Mouse (Mus musculus) heart, embryonic 12.5 days (tissue): ENCODE measurements at regions not wholly inside any gene's neighbourhood (a gene's known extent, or its start where the extent isn't known, plus 50 kb on each side); places are given as distances from the start of the nearest gene placed in this dataset.

Experiments
- ATAC-seq: fragments of 200-750 bp; cut with Nextera tagmentation; 2 replicates; pipeline ENCODE4 v1.8.0; 2017; ENCODE audit warnings: moderate TSS enrichment, moderate library complexity; ENCODE audit not compliant: insufficient number of reproducible peaks, low FRiP score
- H3K27ac ChIP-seq: fragments of 300-500 bp; sonication (generic); 2 replicates; pipeline ENCODE4 v1.5.1; 2016; ENCODE audit warnings: mild to moderate bottlenecking, moderate library complexity; ENCODE audit not compliant: poor library complexity, severe bottlenecking
- H3K27me3 ChIP-seq: fragments of 300-500 bp; sonication (generic); replicated peaks from 2 replicates; pipeline ENCODE4 v1.6.1; 2016; ENCODE audit warnings: mild to moderate bottlenecking, moderate library complexity
- H3K36me3 ChIP-seq: fragments of 300-500 bp; sonication (generic); 2 replicates; pipeline ENCODE4 v1.6.1; 2016; ENCODE audit warnings: mild to moderate bottlenecking, moderate library complexity
- H3K4me1 ChIP-seq: fragments of 300-500 bp; sonication (generic); replicated peaks from 2 replicates; pipeline ENCODE4 v1.6.1; 2016; ENCODE audit warnings: mild to moderate bottlenecking
- H3K4me2 ChIP-seq: fragments of 300-500 bp; sonication (generic); 2 replicates; pipeline ENCODE4 v1.6.1; 2016; ENCODE audit warnings: mild to moderate bottlenecking, moderate library complexity
- H3K4me3 ChIP-seq: fragments of 300-500 bp; sonication (generic); 2 replicates; pipeline ENCODE4 v1.5.1; 2016; ENCODE audit warnings: mild to moderate bottlenecking
- H3K9ac ChIP-seq: fragments of 300-500 bp; sonication (generic); 2 replicates; pipeline ENCODE4 v1.6.1; 2016; ENCODE audit warnings: mild to moderate bottlenecking, moderate library complexity
- H3K9me3 ChIP-seq: fragments of 300-500 bp; sonication (generic); replicated peaks from 2 replicates; pipeline ENCODE4 v1.6.1; 2016; ENCODE audit warnings: mild to moderate bottlenecking, moderate library complexity
- WGBS: fragments of 180-500 bp; shearing (Covaris S2); methylation state at CpG from one replicate; pipeline ENCODE4 v1.1.7; 2016; 5-methylcytosine and 5-hydroxymethylcytosine counted together

- ATAC-seq: 0 out of 2 replicates have a peak, but pooled peaks have one; percentile 45
- H3K36me3 ChIP-seq: no peaks in the 10 kb centered on the region
- H3K27ac ChIP-seq: no peak overlapping the region
- H3K4me2 ChIP-seq: no peak overlapping the region
- 0 out of 2 replicates have a peak, but pooled peaks cover 3% of the 10 kb centered on the region for H3K4me1 ChIP-seq
- H3K4me3 ChIP-seq: no peak overlapping the region
- no peak overlapping the region for H3K9ac ChIP-seq
- no peaks in the 10 kb centered on the region for H3K9me3 ChIP-seq
- H3K27me3 ChIP-seq: no peaks in the 10 kb centered on the region
- WGBS: 32% methylated on average over 9 of the region's 9 CpGs
Measured at GRCm38 (mm10) chr8:93591608-93592301, 56.1 kb upstream of the Ces5a start.

- Histone ChIP-seq H3K4me2 (no peak overlapping the region), H3K27ac (no peak overlapping the region), H3K36me3 (no peaks in the 10 kb centered on the region), H3K9me3 (no peaks in the 10 kb centered on the region), H3K4me3 (no peak overlapping the region), H3K4me1 (0 out of 2 replicates have a peak, but pooled peaks cover 3% of the 10 kb centered on the region), H3K27me3 (no peaks in the 10 kb centered on the region), H3K9ac (no peak overlapping the region)
- ATAC-seq: no peak
- 32% methylated on average over 3 of the region's 3 CpGs for WGBS
Measured at GRCm38 (mm10) chr8:93592302-93592651, 56.6 kb upstream of the Ces5a start.

GRCm38 (mm10) chr8:93598613-93599121 is 63.0 kb upstream of the Ces5a start:
- Histone ChIP-seq H3K27me3 (no peaks in the 10 kb centered on the region), H3K4me3 (peak overlapping the region; percentile 1; the same call in 1 of the 2 replicates), H3K4me2 (peak overlapping the region; percentile 48), H3K9ac (0 out of 2 replicates have a peak overlapping the region, but pooled peaks have one; percentile 33), H3K9me3 (no peaks in the 10 kb centered on the region), H3K4me1 (peaks cover 14% of the 10 kb centered on the region), H3K36me3 (no peaks in the 10 kb centered on the region), H3K27ac (peak overlapping the region; percentile 71)
- WGBS: 12% methylated on average over 11 of the region's 11 CpGs
- peak; percentile 75 for ATAC-seq

- H3K9ac ChIP-seq: no peak overlapping the region
- no peak overlapping the region; the same call in 1 of the 2 replicates for H3K4me2 ChIP-seq
- peaks cover 14% of the 10 kb centered on the region for H3K4me1 ChIP-seq
- WGBS: 51% methylated on average over 9 of the region's 9 CpGs
- H3K36me3 ChIP-seq: no peaks in the 10 kb centered on the region
- H3K4me3 ChIP-seq: no peak overlapping the region
- H3K27ac ChIP-seq: no peak overlapping the region
- no peak for ATAC-seq
- no peaks in the 10 kb centered on the region for H3K9me3 ChIP-seq
- no peaks in the 10 kb centered on the region for H3K27me3 ChIP-seq
Measured at GRCm38 (mm10) chr8:93599306-93599705, 63.7 kb upstream of the Ces5a start.

GRCm38 (mm10) chr8:93599776-93600175 is 64.1 kb upstream of the Ces5a start:
- no peak for ATAC-seq
- WGBS: 59% methylated on average over 8 of the region's 8 CpGs
- H3K4me1 ChIP-seq: peaks cover 14% of the 10 kb centered on the region
- H3K9me3 ChIP-seq: no peaks in the 10 kb centered on the region
- H3K27me3 ChIP-seq: no peaks in the 10 kb centered on the region
- H3K9ac ChIP-seq: no peak overlapping the region
- H3K27ac ChIP-seq: no peak overlapping the region
- no peak overlapping the region for H3K4me2 ChIP-seq
- no peaks in the 10 kb centered on the region for H3K36me3 ChIP-seq
- H3K4me3 ChIP-seq: no peak overlapping the region

- no peak overlapping the region for H3K9ac ChIP-seq
- 0 out of 2 replicates have a peak, but pooled peaks cover 3% of the 10 kb centered on the region for H3K27me3 ChIP-seq
- peaks cover 23% of the 10 kb centered on the region for H3K4me1 ChIP-seq
- H3K4me3 ChIP-seq: 0 out of 2 replicates have a peak overlapping the region, but pooled peaks have one; percentile 6
- peak overlapping the region; percentile 53 for H3K4me2 ChIP-seq
- WGBS: 16% methylated on average over 18 of the region's 18 CpGs
- H3K27ac ChIP-seq: peak overlapping the region; percentile 48
- H3K9me3 ChIP-seq: no peaks in the 10 kb centered on the region
- H3K36me3 ChIP-seq: no peaks in the 10 kb centered on the region
- ATAC-seq: peak; percentile 67; the same call in 1 of the 2 replicates
Measured at GRCm38 (mm10) chr8:93626807-93627526, 91.3 kb upstream of the Ces5a start.

- 28% methylated on average over 6 of the region's 6 CpGs for WGBS
- Histone ChIP-seq H3K27me3 (0 out of 2 replicates have a peak, but pooled peaks cover 3% of the 10 kb centered on the region), H3K9ac (no peak overlapping the region), H3K4me3 (no peak overlapping the region), H3K36me3 (no peaks in the 10 kb centered on the region), H3K4me1 (peaks cover 23% of the 10 kb centered on the region), H3K4me2 (peak overlapping the region; percentile 53), H3K9me3 (no peaks in the 10 kb centered on the region), H3K27ac (no peak overlapping the region)
- ATAC-seq: no peak
Measured at GRCm38 (mm10) chr8:93627626-93628025, 92.0 kb upstream of the Ces5a start.

GRCm38 (mm10) chr8:93632896-93633295 is 97.3 kb upstream of the Ces5a start:
- Histone ChIP-seq H3K27ac (no peak overlapping the region), H3K27me3 (0 out of 2 replicates have a peak, but pooled peaks cover 3% of the 10 kb centered on the region), H3K4me1 (peaks cover 6% of the 10 kb centered on the region), H3K36me3 (no peaks in the 10 kb centered on the region), H3K4me2 (no peak overlapping the region), H3K9me3 (no peaks in the 10 kb centered on the region), H3K4me3 (no peak overlapping the region), H3K9ac (no peak overlapping the region)
- WGBS: 79% methylated on average over 8 of the region's 8 CpGs
- no peak for ATAC-seq

- Histone ChIP-seq H3K4me3 (no peak overlapping the region), H3K4me2 (no peak overlapping the region), H3K9me3 (no peaks in the 10 kb centered on the region), H3K27ac (no peak overlapping the region), H3K9ac (no peak overlapping the region), H3K27me3 (0 out of 2 replicates have a peak, but pooled peaks cover 3% of the 10 kb centered on the region), H3K36me3 (no peaks in the 10 kb centered on the region), H3K4me1 (no peaks in the 10 kb centered on the region)
- 66% methylated on average over 2 of the region's 2 CpGs for WGBS
- ATAC-seq: no peak
Measured at GRCm38 (mm10) chr8:93642770-93643169, 107.1 kb upstream of the Ces5a start.

GRCm38 (mm10) chr8:93643471-93644215 is 108.0 kb upstream of the Ces5a start:
- Histone ChIP-seq H3K4me1 (no peaks in the 10 kb centered on the region), H3K36me3 (no peaks in the 10 kb centered on the region), H3K27me3 (0 out of 2 replicates have a peak, but pooled peaks cover 3% of the 10 kb centered on the region), H3K9ac (no peak overlapping the region), H3K27ac (no peak overlapping the region), H3K4me2 (no peak overlapping the region), H3K9me3 (no peaks in the 10 kb centered on the region), H3K4me3 (no peak overlapping the region)
- no peak for ATAC-seq
- 72% methylated on average over 4 of the region's 4 CpGs for WGBS

GRCm38 (mm10) chr8:93653421-93653820 is 117.8 kb upstream of the Ces5a start:
- Histone ChIP-seq H3K4me1 (no peaks in the 10 kb centered on the region), H3K4me3 (no peak overlapping the region), H3K9ac (no peak overlapping the region), H3K4me2 (no peak overlapping the region), H3K36me3 (no peaks in the 10 kb centered on the region), H3K9me3 (no peaks in the 10 kb centered on the region), H3K27me3 (no peaks in the 10 kb centered on the region), H3K27ac (no peak overlapping the region)
- WGBS: 94% methylated on average over 2 of the region's 2 CpGs
- no peak for ATAC-seq
